Mouse (Mus musculus): Measurements from ENCODE around the gene Sap30bp. TPM values are rescaled to one million over a fixed set of nuclear protein-coding genes. Genes with fewer than 3 reads are reported as not detected.

Sap30bp gene
- total RNA-seq, 1 experiment: 63.5 TPM

DNA sequence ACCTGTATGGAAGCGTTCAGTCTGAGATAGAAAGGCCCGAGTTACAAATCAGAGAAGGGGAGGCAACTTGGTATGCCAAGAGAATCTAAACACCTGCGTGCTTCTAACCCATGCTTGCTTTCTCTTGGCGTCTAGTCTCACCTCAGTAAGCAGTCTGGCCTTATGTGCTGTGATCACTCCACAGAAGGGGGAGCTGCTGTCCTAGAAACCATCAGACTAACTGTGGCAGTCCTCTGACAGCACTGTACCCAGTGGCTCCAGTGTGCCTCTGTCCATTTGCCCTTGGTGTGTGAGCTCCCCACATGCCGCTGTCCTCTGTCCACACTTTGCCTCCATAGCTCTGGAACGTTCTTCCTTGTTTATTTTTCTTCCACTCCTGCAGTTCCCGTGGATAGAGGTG is 8.9 kb downstream of the Sap30bp start:
- Histone ChIP-seq H3K9me3 (ENCODE audit: control insufficient read depth, insufficient read depth, low read depth, low read length) (no peaks in the 10 kb centered on the region), H3K27ac (ENCODE audit: insufficient read depth, low read depth, low read length, poor library complexity, severe bottlenecking) (no peak overlapping the region), H3K9ac (ENCODE audit: insufficient read depth, low read depth, low read length, poor library complexity, severe bottlenecking) (no peak overlapping the region), H3K4me1 (ENCODE audit: control insufficient read depth in 2 of 2, insufficient read depth in 2 of 2, low read length in 2 of 2, poor library complexity in 1 of 2) (peaks cover 2 to 7% of the 10 kb centered on the region in 2 experiments; a peak in 2 of 4 replicates), H3K4me3 (ENCODE audit: insufficient read depth in 1 of 2, low read depth in 1 of 2, low read length in 2 of 2, poor library complexity in 1 of 2, severe bottlenecking in 1 of 2) (no peak overlapping the region), H3K36me3 (ENCODE audit: control insufficient read depth, insufficient read depth, low read length, poor library complexity, severe bottlenecking) (peaks cover 26% of the 10 kb centered on the region)
- no peak for DNase-seq (ENCODE audit: low read depth, low spot score)
- in situ Hi-C loops (cut with MboI; ENCODE audit: low sequenced_read_pairs in 2 of 2, unreplicated experiment in 2 of 2): loop anchor here in 1 of 2 experiments (5.0 kb wide), 1 partner anchor 55 kb away; no protein-coding TSS in a partner anchor
- TF ChIP-seq HCFC1 (IDR thresholded peaks at IDR 0.05; ENCODE audit: borderline replicate concordance, insufficient read depth, low read length) (no peak), ZC3H11A (IDR thresholded peaks at IDR 0.05; ENCODE audit: borderline replicate concordance, low read depth, low read length) (no peak), CHD2 (IDR thresholded peaks at IDR 0.05; ENCODE audit: low read depth, low read length) (no peak), ZNF384 (IDR thresholded peaks at IDR 0.05; ENCODE audit: low read depth, low read length) (no peak), MAFK (IDR thresholded peaks at IDR 0.05; ENCODE audit: insufficient read depth, low read depth, low read length) (no peak)

DNA sequence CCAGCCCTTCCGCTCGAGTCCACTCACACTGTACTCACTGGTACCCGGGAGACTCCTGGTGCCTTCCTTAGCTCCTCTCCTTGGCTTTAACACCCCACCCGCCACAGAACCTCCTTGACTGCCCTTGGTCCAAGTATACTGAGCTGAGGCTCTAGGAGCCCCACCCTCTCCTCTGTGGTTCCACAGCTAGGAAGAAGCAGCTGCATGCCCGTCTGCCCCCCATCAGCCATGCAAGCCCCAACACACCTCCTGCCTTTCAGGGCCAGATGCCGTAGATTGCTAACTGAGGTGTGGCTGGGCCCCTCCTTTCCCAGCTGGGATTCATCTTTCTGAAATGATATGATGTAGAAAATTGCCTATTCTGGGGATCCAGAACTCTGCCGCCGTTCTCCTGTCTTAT is 12.2 kb downstream of the Sap30bp start:
- in situ Hi-C loops (cut with MboI; ENCODE audit: low sequenced_read_pairs in 2 of 2, unreplicated experiment in 2 of 2): no loop called here
- TF ChIP-seq ZNF384 (IDR thresholded peaks at IDR 0.05; ENCODE audit: low read depth, low read length) (no peak), MAFK (IDR thresholded peaks at IDR 0.05; ENCODE audit: insufficient read depth, low read depth, low read length) (no peak), ZC3H11A (IDR thresholded peaks at IDR 0.05; ENCODE audit: borderline replicate concordance, low read depth, low read length) (no peak), HCFC1 (IDR thresholded peaks at IDR 0.05; ENCODE audit: borderline replicate concordance, insufficient read depth, low read length) (no peak), CHD2 (IDR thresholded peaks at IDR 0.05; ENCODE audit: low read depth, low read length) (no peak)
- H3K27ac ChIP-seq (ENCODE audit: insufficient read depth, low read depth, low read length, poor library complexity, severe bottlenecking): peak overlapping the region; percentile 84; the same call in 1 of the 2 replicates
- peak overlapping the region; percentile 9; the same call in 1 of the 2 replicates for H3K9ac ChIP-seq (ENCODE audit: insufficient read depth, low read depth, low read length, poor library complexity, severe bottlenecking)
- peaks cover 33% of the 10 kb centered on the region for H3K36me3 ChIP-seq (ENCODE audit: control insufficient read depth, insufficient read depth, low read length, poor library complexity, severe bottlenecking)
- peak; percentile 41 for DNase-seq (ENCODE audit: low read depth, low spot score)
- no peaks in the 10 kb centered on the region for H3K9me3 ChIP-seq (ENCODE audit: control insufficient read depth, insufficient read depth, low read depth, low read length)
- H3K4me1 ChIP-seq (ENCODE audit: control insufficient read depth in 2 of 2, insufficient read depth in 2 of 2, low read length in 2 of 2, poor library complexity in 1 of 2): peaks cover 2 to 7% of the 10 kb centered on the region in 2 experiments; a peak in 2 of 4 replicates
- peak overlapping the region; percentile 10 to 31; a peak in 2 of 4 replicates for H3K4me3 ChIP-seq (ENCODE audit: insufficient read depth in 1 of 2, low read depth in 1 of 2, low read length in 2 of 2, poor library complexity in 1 of 2, severe bottlenecking in 1 of 2)

DNA sequence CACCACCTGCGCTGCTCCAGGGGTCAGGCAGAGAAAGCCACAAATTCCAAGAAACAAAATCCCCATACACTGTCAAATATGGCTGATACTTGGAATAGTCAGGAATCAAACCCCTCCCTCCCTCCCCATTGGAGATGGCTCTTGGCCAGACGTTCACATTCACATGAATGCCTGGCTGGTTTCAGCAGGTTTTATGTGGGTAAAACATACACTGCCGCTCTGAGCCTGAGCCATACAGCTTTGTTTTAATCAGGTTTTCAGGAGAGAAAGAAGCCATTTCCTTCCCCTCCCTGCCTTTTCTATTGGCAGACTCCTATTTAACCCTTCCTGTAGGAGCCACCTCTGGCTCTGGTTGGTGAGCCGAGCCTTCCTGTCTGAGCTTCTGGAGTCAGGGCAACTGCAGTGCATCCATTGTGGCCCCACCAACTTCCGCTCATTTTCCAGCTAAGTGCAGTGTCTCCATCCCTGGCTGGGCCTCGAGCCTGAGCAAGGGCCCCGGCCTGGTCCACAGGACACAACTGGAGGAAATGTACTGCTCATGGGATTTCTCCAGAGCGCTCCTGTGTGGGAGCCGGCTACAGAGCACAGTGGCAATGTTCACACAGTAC is 13.2 kb downstream of the Sap30bp start:
- Histone ChIP-seq H3K9ac (ENCODE audit: insufficient read depth, low read depth, low read length, poor library complexity, severe bottlenecking) (peak overlapping the region; percentile 44; the same call in 1 of the 2 replicates), H3K9me3 (ENCODE audit: control insufficient read depth, insufficient read depth, low read depth, low read length) (no peaks in the 10 kb centered on the region), H3K27ac (ENCODE audit: insufficient read depth, low read depth, low read length, poor library complexity, severe bottlenecking) (peak overlapping the region; percentile 84), H3K36me3 (ENCODE audit: control insufficient read depth, insufficient read depth, low read length, poor library complexity, severe bottlenecking) (peaks cover 33% of the 10 kb centered on the region), H3K4me1 (ENCODE audit: control insufficient read depth in 2 of 2, insufficient read depth in 2 of 2, low read length in 2 of 2, poor library complexity in 1 of 2) (peaks cover 2 to 7% of the 10 kb centered on the region in 2 experiments; a peak in 2 of 4 replicates), H3K4me3 (ENCODE audit: insufficient read depth in 1 of 2, low read depth in 1 of 2, low read length in 2 of 2, poor library complexity in 1 of 2, severe bottlenecking in 1 of 2) (no peak overlapping the region)
- in situ Hi-C loops (cut with MboI; ENCODE audit: low sequenced_read_pairs in 2 of 2, unreplicated experiment in 2 of 2): no loop called here
- TF ChIP-seq MAFK (IDR thresholded peaks at IDR 0.05; ENCODE audit: insufficient read depth, low read depth, low read length) (no peak), HCFC1 (IDR thresholded peaks at IDR 0.05; ENCODE audit: borderline replicate concordance, insufficient read depth, low read length) (no peak), ZC3H11A (IDR thresholded peaks at IDR 0.05; ENCODE audit: borderline replicate concordance, low read depth, low read length) (no peak), ZNF384 (IDR thresholded peaks at IDR 0.05; ENCODE audit: low read depth, low read length) (no peak), CHD2 (IDR thresholded peaks at IDR 0.05; ENCODE audit: low read depth, low read length) (no peak)
- no peak for DNase-seq (ENCODE audit: low read depth, low spot score)

DNA sequence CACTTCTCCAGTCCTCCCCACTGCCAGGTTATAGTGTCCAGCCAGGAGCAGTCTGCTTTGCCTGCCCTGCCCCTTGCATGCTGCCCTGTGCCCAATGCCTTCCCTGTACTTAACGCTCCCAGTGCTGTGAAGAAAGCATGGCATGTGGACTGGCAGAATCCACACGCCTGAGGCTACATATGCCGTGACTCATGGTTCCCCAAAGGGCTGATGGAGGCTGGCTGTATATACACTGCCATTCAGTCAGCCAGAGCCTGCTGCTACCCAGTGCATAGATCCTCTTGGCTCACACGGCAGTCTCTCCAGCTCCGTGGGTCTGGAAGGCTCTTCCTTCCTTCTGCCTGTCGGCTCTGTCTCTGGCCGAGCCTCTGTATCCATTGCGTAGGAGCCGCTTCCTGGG is 15.2 kb downstream of the Sap30bp start:
- no peak for DNase-seq (ENCODE audit: low read depth, low spot score)
- Histone ChIP-seq H3K27ac (ENCODE audit: insufficient read depth, low read depth, low read length, poor library complexity, severe bottlenecking) (no peak overlapping the region), H3K9me3 (ENCODE audit: control insufficient read depth, insufficient read depth, low read depth, low read length) (no peaks in the 10 kb centered on the region), H3K9ac (ENCODE audit: insufficient read depth, low read depth, low read length, poor library complexity, severe bottlenecking) (no peak overlapping the region), H3K4me1 (ENCODE audit: control insufficient read depth in 2 of 2, insufficient read depth in 2 of 2, low read length in 2 of 2, poor library complexity in 1 of 2) (peaks cover 2 to 7% of the 10 kb centered on the region in 2 experiments; a peak in 2 of 4 replicates), H3K4me3 (ENCODE audit: insufficient read depth in 1 of 2, low read depth in 1 of 2, low read length in 2 of 2, poor library complexity in 1 of 2, severe bottlenecking in 1 of 2) (no peak overlapping the region), H3K36me3 (ENCODE audit: control insufficient read depth, insufficient read depth, low read length, poor library complexity, severe bottlenecking) (peaks cover 32% of the 10 kb centered on the region)
- in situ Hi-C loops (cut with MboI; ENCODE audit: low sequenced_read_pairs in 2 of 2, unreplicated experiment in 2 of 2): no loop called here
- TF ChIP-seq HCFC1 (IDR thresholded peaks at IDR 0.05; ENCODE audit: borderline replicate concordance, insufficient read depth, low read length) (no peak), MAFK (IDR thresholded peaks at IDR 0.05; ENCODE audit: insufficient read depth, low read depth, low read length) (no peak), ZNF384 (IDR thresholded peaks at IDR 0.05; ENCODE audit: low read depth, low read length) (no peak), CHD2 (IDR thresholded peaks at IDR 0.05; ENCODE audit: low read depth, low read length) (no peak), ZC3H11A (IDR thresholded peaks at IDR 0.05; ENCODE audit: borderline replicate concordance, low read depth, low read length) (no peak)
